Mouse (Mus musculus) MEL (cell line): ENCODE data around the gene Tia1.

ENCODE experiments used
- CTCF ChIP-seq, 3 experiments: IDR thresholded peaks in 2 of 3; conservative IDR thresholded peaks in 1 of 3; 2 replicates each; pipeline ENCODE4 v1.5.1; 2011 to 2012; ENCODE audit warnings: low read length in 3 of 3, low read depth in 2 of 3, mild to moderate bottlenecking in 2 of 3, improper control_type of control experiment in 1 of 3, inconsistent platforms in 1 of 3, mixed read lengths in 1 of 3, moderate library complexity in 1 of 3; ENCODE audit not compliant: control insufficient read depth in 1 of 3, insufficient read depth in 1 of 3, poor library complexity in 1 of 3, severe bottlenecking in 1 of 3
- TAL1 ChIP-seq: IDR thresholded peaks from 2 replicates; pipeline ENCODE4 v1.6.1; 2012; ENCODE audit warnings: mild to moderate bottlenecking, inconsistent platforms, low read length, moderate library complexity, mixed read lengths

GRCm38 (mm10) chr6:86365371-86366124 is 38.5 kb upstream of the Tia1 start, which contains the start of gene Fam136a:
- TF ChIP-seq CTCF (IDR thresholded peaks at IDR 0.05 in 2 of 3, conservative IDR thresholded peaks at IDR 0.05 in 1 of 3; ENCODE audit: control insufficient read depth in 1 of 3, insufficient read depth in 1 of 3, low read depth in 2 of 3, low read length in 3 of 3, poor library complexity in 1 of 3, severe bottlenecking in 1 of 3) (peak; percentile 65 to 93 (median 90)), TAL1 (no peak)
